Mouse (Mus musculus): ENCODE results near the gene Gm10401. TPM values are rescaled to one million over a fixed set of nuclear protein-coding genes. Genes with fewer than 3 reads are reported as not detected.
"Not testable (repeated sequence)": the region's sequence is repeated elsewhere in the genome, so short reads cannot be mapped to it uniquely, and the experiment has no call there.

Gm10401 gene
- polyA plus RNA-seq, 1 experiment from 2014 or later, result 31.2 TPM

DNA sequence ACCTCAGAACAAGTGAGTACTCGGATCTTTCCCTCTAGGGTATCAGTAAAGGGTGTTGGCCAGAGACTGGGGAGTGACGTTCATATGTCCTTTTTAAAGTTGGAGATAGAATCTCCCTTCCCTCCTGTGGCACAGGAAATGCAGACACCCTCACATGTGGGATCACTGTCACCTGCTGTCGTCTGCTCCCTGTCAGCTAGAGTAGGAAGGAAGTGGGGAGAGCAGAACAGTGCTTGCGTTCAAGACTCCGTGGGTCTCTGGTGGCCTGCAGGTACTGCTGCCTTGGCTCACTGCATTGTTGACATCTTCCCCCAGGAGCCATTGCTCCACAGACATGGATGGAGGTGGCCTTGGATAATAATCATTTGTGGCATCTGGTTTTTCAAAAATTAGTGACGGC is 14.6 kb downstream of the Gm10401 start:
- Histone ChIP-seq H3K9ac (no peak overlapping the region), H3K4me2 (no peak overlapping the region), H3K9me3 (no peaks in the 10 kb centered on the region), H3K4me3 (replicated peaks) (no peak overlapping the region), H3K27me3 (replicated peaks) (no peaks in the 10 kb centered on the region), H3K27ac (no peak overlapping the region), H3K36me3 (peaks cover 44% of the 10 kb centered on the region), H3K4me1 (no peaks in the 10 kb centered on the region)
- 80% methylated on average over 6 of the region's 6 CpGs for WGBS
- no peak for ATAC-seq (ENCODE audit: insufficient read depth, low FRiP score, low read depth)

DNA sequence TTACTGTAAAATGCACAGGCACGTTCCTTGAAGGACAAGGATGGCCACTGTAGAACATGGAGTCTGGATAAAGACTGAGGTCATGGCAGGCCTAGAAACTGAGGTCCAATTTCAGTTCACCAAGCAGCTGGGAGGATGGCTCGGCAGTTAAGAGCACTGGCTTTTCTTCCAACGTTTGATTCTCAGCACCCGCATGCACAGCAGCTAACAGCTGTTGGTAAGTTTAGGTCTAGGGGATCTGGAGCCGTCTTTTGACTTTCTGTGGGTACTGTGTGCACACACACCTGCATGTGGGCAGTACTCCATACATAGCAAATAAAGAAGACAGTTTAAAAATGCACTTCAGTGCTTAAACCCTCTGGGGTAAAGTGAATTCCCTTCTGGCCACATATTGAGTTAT is 16.5 kb downstream of the Gm10401 start:
- peaks cover 32% of the 10 kb centered on the region for H3K36me3 ChIP-seq
- H3K9me3 ChIP-seq, result no peaks in the 10 kb centered on the region
- no peak overlapping the region for H3K27ac ChIP-seq
- no peak overlapping the region for H3K4me3 ChIP-seq (replicated peaks)
- H3K4me2 ChIP-seq, result no peak overlapping the region
- WGBS, result 85% methylated on average over 5 of the region's 5 CpGs
- no peak overlapping the region for H3K9ac ChIP-seq
- no peak for ATAC-seq (ENCODE audit: insufficient read depth, low FRiP score, low read depth)
- H3K27me3 ChIP-seq (replicated peaks), result no peaks in the 10 kb centered on the region
- H3K4me1 ChIP-seq, result no peaks in the 10 kb centered on the region

DNA sequence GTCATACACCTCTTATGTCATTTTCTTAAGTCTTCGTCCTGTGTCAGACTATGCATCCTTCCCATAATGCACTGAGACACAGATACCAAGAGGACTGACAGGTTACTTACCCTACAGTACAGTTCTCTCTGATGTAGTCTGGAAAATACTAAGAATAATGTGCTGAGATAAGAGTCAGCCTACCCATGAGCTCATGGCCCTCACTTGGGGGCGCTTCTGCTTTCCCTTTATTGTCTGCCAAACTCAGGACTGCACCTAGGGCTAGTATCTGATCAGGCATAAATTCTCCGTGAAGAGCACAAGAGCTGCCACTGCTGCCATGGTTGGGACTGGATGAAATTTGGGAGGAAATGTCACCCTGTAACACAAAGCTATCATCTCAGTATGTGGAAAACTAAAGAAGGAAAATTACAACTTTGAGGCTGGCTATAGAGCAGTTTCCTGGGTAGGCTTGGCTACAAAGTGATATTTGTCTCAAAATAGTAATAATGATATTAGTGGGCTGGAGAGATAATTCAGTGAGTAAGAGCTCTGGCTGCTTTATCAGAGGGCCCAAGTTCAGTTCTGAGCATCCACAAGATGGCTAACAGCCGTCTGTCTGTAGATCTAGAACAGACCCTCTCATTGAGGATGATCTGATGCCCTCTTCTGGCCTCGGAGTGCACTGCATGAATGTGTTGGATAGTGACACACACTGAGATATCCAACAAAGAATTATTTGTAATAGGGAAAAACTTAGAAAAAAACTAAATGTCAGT is 21.8 kb downstream of the Gm10401 start:
- Histone ChIP-seq H3K9ac (no peak overlapping the region), H3K4me1 (peaks cover 13% of the 10 kb centered on the region), H3K27ac (no peak overlapping the region), H3K9me3 (no peaks in the 10 kb centered on the region), H3K27me3 (replicated peaks) (no peaks in the 10 kb centered on the region), H3K4me3 (replicated peaks) (no peak overlapping the region), H3K36me3 (peaks cover 6% of the 10 kb centered on the region; the same call in 1 of the 2 replicates), H3K4me2 (no peak overlapping the region)
- ATAC-seq (ENCODE audit: insufficient read depth, low FRiP score, low read depth), result peak; percentile 45; the same call in 1 of the 2 replicates
- WGBS, result 58% methylated on average over 5 of the region's 5 CpGs

DNA sequence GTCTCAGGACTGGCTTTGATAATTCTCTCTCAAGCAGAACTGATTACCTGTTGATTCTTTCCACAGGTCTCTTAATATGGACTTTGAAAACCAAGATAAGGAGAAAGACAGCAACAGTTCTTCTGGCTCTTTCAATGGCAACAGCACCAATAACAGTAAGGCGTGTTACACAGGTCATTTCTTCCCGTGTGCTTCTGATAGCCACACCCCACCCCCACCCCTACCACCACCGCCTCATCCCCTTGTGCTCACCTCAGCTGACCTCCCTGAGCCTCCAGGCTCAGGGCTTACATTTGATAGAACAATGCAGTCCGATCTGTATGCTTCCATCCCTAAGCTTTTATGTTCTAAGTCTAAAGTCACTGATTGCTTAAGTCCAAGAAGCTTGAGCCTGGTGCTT is 23.3 kb downstream of the Gm10401 start:
- H3K4me3 ChIP-seq (replicated peaks), result no peak overlapping the region
- peaks cover 19% of the 10 kb centered on the region for H3K4me1 ChIP-seq
- H3K27me3 ChIP-seq (replicated peaks), result no peaks in the 10 kb centered on the region
- 65% methylated on average over 4 of the region's 4 CpGs for WGBS
- H3K9me3 ChIP-seq, result no peaks in the 10 kb centered on the region
- 0 out of 2 replicates have a peak, but pooled peaks cover 6% of the 10 kb centered on the region for H3K36me3 ChIP-seq
- H3K27ac ChIP-seq, result no peak overlapping the region
- no peak overlapping the region for H3K4me2 ChIP-seq
- no peak for ATAC-seq (ENCODE audit: insufficient read depth, low FRiP score, low read depth)
- H3K9ac ChIP-seq, result no peak overlapping the region

DNA sequence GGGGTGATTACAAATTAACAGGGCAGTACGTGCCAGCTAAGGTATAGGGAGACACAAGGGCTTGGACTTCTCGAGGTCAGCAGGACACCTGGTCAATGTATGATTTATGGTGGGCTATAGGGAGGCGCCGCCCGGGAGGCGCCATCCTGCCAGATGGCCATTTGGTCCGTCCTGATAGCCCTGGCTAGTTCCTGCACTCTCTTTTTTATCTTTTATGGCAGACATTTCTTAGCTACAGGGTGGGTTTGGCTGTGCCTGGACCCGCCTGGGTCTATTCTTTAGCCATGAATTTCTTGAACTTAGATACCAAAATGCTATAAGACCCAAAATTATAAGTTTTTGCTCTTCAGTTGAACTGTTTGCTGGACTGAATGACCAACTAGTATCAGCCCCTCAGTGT is 24.8 kb downstream of the Gm10401 start:
- H3K4me1 ChIP-seq, result peaks cover 19% of the 10 kb centered on the region
- H3K27ac ChIP-seq; H3K27me3 ChIP-seq (replicated peaks); H3K36me3 ChIP-seq; H3K4me3 ChIP-seq (replicated peaks); H3K9ac ChIP-seq; H3K4me2 ChIP-seq; H3K9me3 ChIP-seq; ATAC-seq (ENCODE audit: insufficient read depth, low FRiP score, low read depth): not testable (repeated sequence)
- 63% methylated on average over 8 of the region's 8 CpGs for WGBS

DNA sequence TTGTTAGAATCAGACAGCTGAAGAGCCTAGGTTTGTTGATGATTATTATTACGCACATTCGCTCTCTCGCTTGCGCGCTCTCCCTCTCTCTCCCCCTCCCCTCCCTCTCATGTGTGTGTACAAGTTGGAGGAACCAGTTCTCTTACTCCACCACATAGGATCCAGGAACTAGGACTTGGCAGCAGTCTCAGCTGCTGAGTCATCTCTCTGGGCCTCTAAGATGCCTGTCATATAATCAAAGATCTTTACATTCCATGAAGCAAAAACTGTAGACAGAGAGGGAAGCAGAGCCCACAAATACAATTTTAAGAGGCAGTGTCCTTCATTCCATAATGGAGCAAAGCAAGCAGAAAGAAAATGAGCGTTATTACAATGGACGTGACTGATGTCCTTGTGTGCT is 26.0 kb downstream of the Gm10401 start:
- Histone ChIP-seq H3K4me1 (peaks cover 19% of the 10 kb centered on the region), H3K9ac (no peak overlapping the region), H3K27ac (peak overlapping the region; percentile 70), H3K9me3 (no peaks in the 10 kb centered on the region), H3K4me3 (replicated peaks) (no peak overlapping the region), H3K27me3 (replicated peaks) (no peaks in the 10 kb centered on the region), H3K4me2 (peak overlapping the region; percentile 14; the same call in 1 of the 2 replicates), H3K36me3 (0 out of 2 replicates have a peak, but pooled peaks cover 6% of the 10 kb centered on the region)
- peak; percentile 63; the same call in 1 of the 2 replicates for ATAC-seq (ENCODE audit: insufficient read depth, low FRiP score, low read depth)
- 64% methylated on average over 7 of the region's 7 CpGs for WGBS

DNA sequence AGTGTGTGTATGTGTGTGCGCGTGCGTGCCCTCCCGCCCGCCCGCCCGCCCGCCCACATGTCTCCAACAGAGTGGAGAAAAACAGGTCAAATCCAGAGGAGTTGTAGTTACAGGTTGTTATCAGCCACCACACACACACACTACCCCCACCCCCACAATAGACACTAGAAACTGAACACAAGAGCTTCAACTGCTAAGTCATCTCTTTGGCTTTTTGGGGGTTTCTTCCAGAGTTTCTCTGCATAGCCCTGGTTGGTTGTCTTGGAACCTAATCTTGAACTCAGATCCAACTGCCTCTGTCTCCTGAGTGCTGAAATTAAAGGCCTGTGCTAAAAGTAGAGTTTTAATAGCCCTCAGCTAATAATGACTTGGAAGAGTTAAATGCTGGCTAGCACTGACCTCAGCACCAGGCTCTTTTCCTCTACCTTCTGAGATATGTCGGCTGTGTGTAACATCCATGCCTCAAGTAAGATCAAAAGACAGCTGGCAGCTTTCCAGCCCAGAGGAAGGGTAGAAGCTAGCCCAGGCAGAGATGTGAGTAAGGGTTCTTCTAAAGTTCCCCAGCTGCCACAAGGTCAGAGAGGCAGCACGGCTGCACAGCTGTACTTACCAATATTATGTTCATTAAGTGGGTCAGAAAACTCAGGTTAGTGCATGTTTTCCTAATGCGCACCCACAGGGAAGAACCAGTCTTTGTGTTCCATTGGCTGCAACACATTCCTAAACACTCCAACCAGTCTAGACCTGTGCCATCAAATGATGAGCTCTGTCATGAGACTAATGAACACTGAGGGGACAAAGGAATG is 26.8 kb downstream of the Gm10401 start:
- Histone ChIP-seq H3K9me3 (no peaks in the 10 kb centered on the region), H3K4me3 (replicated peaks) (no peak overlapping the region), H3K27ac (peak overlapping the region; percentile 70), H3K4me1 (peaks cover 19% of the 10 kb centered on the region), H3K9ac (no peak overlapping the region), H3K4me2 (no peak overlapping the region), H3K27me3 (replicated peaks) (no peaks in the 10 kb centered on the region), H3K36me3 (0 out of 2 replicates have a peak, but pooled peaks cover 6% of the 10 kb centered on the region)
- 67% methylated on average over 11 of the region's 11 CpGs for WGBS
- ATAC-seq (ENCODE audit: insufficient read depth, low FRiP score, low read depth), result peak; percentile 59; the same call in 1 of the 2 replicates

DNA sequence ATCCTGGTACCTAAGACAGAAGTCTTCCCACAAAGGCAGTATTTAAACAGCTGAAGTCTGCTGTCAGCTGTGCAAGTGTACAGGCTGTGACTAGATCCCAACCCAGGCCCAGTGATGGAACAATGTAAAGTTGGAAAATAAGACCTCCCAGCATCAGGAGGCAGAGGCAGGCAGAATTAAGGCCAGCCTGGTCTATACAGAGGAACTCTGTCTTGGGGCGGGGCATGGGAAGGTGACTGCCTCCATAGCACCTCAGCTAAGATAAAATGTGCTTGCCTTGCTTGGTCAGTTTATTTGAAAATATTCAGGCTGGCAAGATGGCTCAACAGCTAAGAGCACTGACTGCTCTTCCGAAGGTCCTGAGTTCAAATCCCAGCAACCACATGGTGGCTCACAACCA is 27.6 kb downstream of the Gm10401 start:
- H3K9me3 ChIP-seq, result no peaks in the 10 kb centered on the region
- 0 out of 2 replicates have a peak, but pooled peaks cover 6% of the 10 kb centered on the region for H3K36me3 ChIP-seq
- no peaks in the 10 kb centered on the region for H3K27me3 ChIP-seq (replicated peaks)
- peaks cover 19% of the 10 kb centered on the region for H3K4me1 ChIP-seq
- H3K27ac ChIP-seq, result no peak overlapping the region
- WGBS, result 96% methylated on average over 2 of the region's 2 CpGs
- H3K4me3 ChIP-seq (replicated peaks), result no peak overlapping the region
- ATAC-seq (ENCODE audit: insufficient read depth, low FRiP score, low read depth), result no peak
- no peak overlapping the region for H3K9ac ChIP-seq
- H3K4me2 ChIP-seq, result no peak overlapping the region

DNA sequence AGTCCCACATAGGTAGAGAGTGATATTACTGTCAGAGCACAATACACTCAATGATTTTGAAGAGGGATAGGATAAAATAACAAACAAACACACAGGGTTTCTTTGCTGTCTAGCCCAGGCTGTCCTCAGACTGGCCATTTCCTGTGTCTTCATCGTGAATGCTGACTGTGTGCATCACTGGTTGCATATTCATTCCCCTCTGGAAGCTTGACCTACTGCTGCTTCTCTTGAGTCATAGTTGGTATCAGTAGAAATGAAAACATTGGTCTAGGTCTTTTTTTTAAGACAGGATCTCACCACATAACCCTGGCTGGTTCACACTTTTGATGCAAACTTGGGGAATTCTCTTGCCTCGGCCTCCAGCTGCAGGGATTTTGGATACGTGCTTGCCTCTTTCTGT is 28.5 kb downstream of the Gm10401 start:
- Histone ChIP-seq H3K9ac (no peak overlapping the region), H3K27me3 (replicated peaks) (no peaks in the 10 kb centered on the region), H3K4me2 (no peak overlapping the region), H3K27ac (no peak overlapping the region), H3K36me3 (0 out of 2 replicates have a peak, but pooled peaks cover under 1% of the 10 kb centered on the region), H3K4me1 (peaks cover 19% of the 10 kb centered on the region), H3K9me3 (no peaks in the 10 kb centered on the region), H3K4me3 (replicated peaks) (no peak overlapping the region)
- no peak for ATAC-seq (ENCODE audit: insufficient read depth, low FRiP score, low read depth)
- WGBS, result 70% methylated on average over 3 of the region's 3 CpGs

DNA sequence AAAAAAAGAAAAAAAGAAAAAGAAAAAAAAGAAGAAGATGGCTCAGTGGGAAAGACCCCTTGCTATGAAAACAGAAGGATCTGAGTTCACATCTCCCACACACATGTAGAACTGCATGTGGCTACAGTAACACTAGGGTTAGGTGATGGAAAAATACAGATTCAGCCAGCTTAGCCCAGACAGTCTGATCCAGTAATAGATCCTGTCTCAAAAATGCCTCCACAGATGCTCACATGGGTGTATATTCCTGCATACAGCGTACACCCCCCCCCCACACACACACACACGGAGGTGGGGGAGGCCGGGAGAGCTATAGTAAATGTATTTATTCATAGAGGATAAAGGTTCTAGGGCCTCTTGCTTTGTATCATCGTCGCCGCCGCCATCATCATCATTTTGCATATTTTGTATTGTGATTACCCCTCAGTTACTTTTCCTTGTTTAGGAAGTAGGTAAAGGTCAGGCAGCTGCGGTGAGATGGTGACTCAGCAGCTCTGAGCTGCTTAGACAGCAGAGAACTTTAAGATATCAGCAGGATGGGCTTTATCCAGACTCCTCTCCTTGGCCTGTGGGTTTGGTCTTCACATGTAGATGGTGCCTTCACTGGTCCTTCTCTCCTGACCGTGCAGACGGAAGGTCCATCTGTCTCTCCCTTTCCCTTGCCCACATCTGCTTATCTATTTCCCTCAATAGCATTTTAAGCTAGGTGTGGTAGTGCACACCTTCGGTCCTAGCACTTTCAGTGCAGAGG is 29.2 kb downstream of the Gm10401 start:
- no peak overlapping the region for H3K4me2 ChIP-seq
- no peak overlapping the region for H3K27ac ChIP-seq
- H3K4me1 ChIP-seq, result peaks cover 19% of the 10 kb centered on the region
- 0 out of 2 replicates have a peak, but pooled peaks cover 5% of the 10 kb centered on the region for H3K36me3 ChIP-seq
- 81% methylated on average over 11 of the region's 11 CpGs for WGBS
- no peaks in the 10 kb centered on the region for H3K9me3 ChIP-seq
- no peak for ATAC-seq (ENCODE audit: insufficient read depth, low FRiP score, low read depth)
- H3K9ac ChIP-seq, result no peak overlapping the region
- H3K4me3 ChIP-seq (replicated peaks), result no peak overlapping the region
- H3K27me3 ChIP-seq (replicated peaks), result no peaks in the 10 kb centered on the region

DNA sequence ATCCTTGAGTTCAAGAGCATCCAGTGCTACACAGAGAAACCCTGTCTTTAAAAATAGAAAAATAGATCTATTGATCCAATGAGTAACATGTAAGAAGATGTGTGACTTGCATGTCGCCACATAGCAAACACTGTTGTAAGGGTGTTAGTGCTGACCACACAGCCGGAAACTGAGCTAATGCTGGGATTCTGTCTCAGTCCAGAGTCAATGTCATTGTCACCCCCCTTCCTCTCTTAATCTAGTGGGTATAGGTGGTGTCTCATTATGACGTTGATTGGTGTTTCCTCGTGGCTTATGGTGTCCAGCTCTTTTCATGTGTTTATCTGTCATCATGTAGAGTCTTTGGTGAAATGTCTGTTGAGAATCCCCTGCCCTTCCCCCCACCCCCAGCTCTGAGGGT is 31.9 kb downstream of the Gm10401 start:
- no peak for ATAC-seq (ENCODE audit: insufficient read depth, low FRiP score, low read depth)
- no peak overlapping the region for H3K27ac ChIP-seq
- H3K36me3 ChIP-seq, result 0 out of 2 replicates have a peak, but pooled peaks cover 8% of the 10 kb centered on the region
- H3K4me1 ChIP-seq, result peaks cover 5% of the 10 kb centered on the region
- H3K4me3 ChIP-seq (replicated peaks), result no peak overlapping the region
- H3K4me2 ChIP-seq, result no peak overlapping the region
- H3K27me3 ChIP-seq (replicated peaks), result no peaks in the 10 kb centered on the region
- 72% methylated on average over 4 of the region's 4 CpGs for WGBS
- H3K9ac ChIP-seq, result no peak overlapping the region
- H3K9me3 ChIP-seq, result no peaks in the 10 kb centered on the region
